Mouse (Mus musculus) adrenal gland, adult (tissue): ENCODE data around the gene Vdac1.
A peak's percentile ranks its signal among the peaks of the same experiment; 100 is the strongest.
"Not testable (repeated sequence)": the region's sequence is repeated elsewhere in the genome, so short reads cannot be mapped to it uniquely, and the experiment has no call there.

ENCODE experiments used
- DNase-seq, 2 experiments: peaks; one replicate each; pipeline ENCODE4 v3.0.0; 2022 to 2023; ENCODE audit warnings: low spot score in 1 of 2; ENCODE audit not compliant: inconsistent age in 2 of 2

The Vdac1 gene

GRCm38 (mm10) chr11:52369252-52370134, 8.8 kb downstream of the Vdac1 start:
- peak in 1 of 2 experiments; percentile 56 for DNase-seq

- DNase-seq: no peak
Observed at GRCm38 (mm10) chr11:52370135-52370452, 9.4 kb downstream of the Vdac1 start.

GRCm38 (mm10) chr11:52370538-52370937, 9.9 kb downstream of the Vdac1 start:
- DNase-seq: peak; percentile 42 to 80

GRCm38 (mm10) chr11:52373841-52374240, 13.2 kb downstream of the Vdac1 start:
- peak in 1 of 2 experiments; percentile 47 for DNase-seq

GRCm38 (mm10) chr11:52374340-52374739, 13.7 kb downstream of the Vdac1 start:
- DNase-seq: peak; percentile 64 to 83

GRCm38 (mm10) chr11:52377579-52377978, 16.9 kb downstream of the Vdac1 start:
- DNase-seq: peak; percentile 82 to 90

- peak; percentile 60 to 84 for DNase-seq
Observed at GRCm38 (mm10) chr11:52379241-52379640, 18.6 kb downstream of the Vdac1 start.

- DNase-seq: no peak
Observed at GRCm38 (mm10) chr11:52383741-52384140, 23.1 kb downstream of the Vdac1 start.

- DNase-seq: peak in 1 of 2 experiments; percentile 62
Observed at GRCm38 (mm10) chr11:52384667-52385066, 24.0 kb downstream of the Vdac1 start.

- DNase-seq: no peak
Observed at GRCm38 (mm10) chr11:52386892-52387291, 26.2 kb downstream of the Vdac1 start.

GRCm38 (mm10) chr11:52388150-52388549, 27.5 kb downstream of the Vdac1 start:
- DNase-seq: no peak

- DNase-seq: not testable (repeated sequence)
Observed at GRCm38 (mm10) chr11:52388979-52389378, 28.3 kb downstream of the Vdac1 start.

GRCm38 (mm10) chr11:52389933-52390332, 29.3 kb downstream of the Vdac1 start:
- DNase-seq: no peak

- no peak for DNase-seq
Observed at GRCm38 (mm10) chr11:52394494-52394893, 33.8 kb downstream of the Vdac1 start.

- no peak for DNase-seq
Observed at GRCm38 (mm10) chr11:52395343-52395742, 34.7 kb downstream of the Vdac1 start.

- peak; percentile 93 to 97 for DNase-seq
Observed at GRCm38 (mm10) chr11:52395940-52396596, 35.4 kb downstream of the Vdac1 start, which contains the start of gene 9530068E07Rik. Gene 9530068E07Rik (plus strand): TSS chr11:52396428.

- no peak for DNase-seq
Observed at GRCm38 (mm10) chr11:52396597-52397188, 36.0 kb downstream of the Vdac1 start.

- DNase-seq: no peak
Observed at GRCm38 (mm10) chr11:52397385-52397987, 36.8 kb downstream of the Vdac1 start.

- no peak for DNase-seq
Observed at GRCm38 (mm10) chr11:52401476-52401875, 40.8 kb downstream of the Vdac1 start.

GRCm38 (mm10) chr11:52402566-52402965, 41.9 kb downstream of the Vdac1 start:
- no peak for DNase-seq

GRCm38 (mm10) chr11:52404209-52404608, 43.5 kb downstream of the Vdac1 start:
- DNase-seq: no peak
